Mouse (Mus musculus) hindbrain, embryonic 14.5 days (tissue): ENCODE results near the gene Cep97. TPM values are rescaled to one million over a fixed set of nuclear protein-coding genes. Genes with fewer than 3 reads are reported as not detected.

ENCODE experiments used
- polyA plus RNA-seq: library from polyadenylated mRNA; unstranded; fragments of >200 nt; fragmentation: Nextera tagmentation; extraction: Ambion mirVana; gene quantifications from 2 replicates; pipeline ENCODE4 v1.2.1, GENCODE M21; 2014

The Cep97 gene
- polyA plus RNA-seq, 1 experiment from 2014 or later = 15.6 TPM

Other genes starting within 250 kb of the Cep97 start
- gene Nfkbiz, start 96.0 kb downstream of the Cep97 start, polyA plus RNA-seq = 2.0 TPM in 2 replicates
- 1.3 and 1.9 TPM in 2 replicates for gene Nxpe3, start 39.6 kb downstream of the Cep97 start, polyA plus RNA-seq
- 493 and 568 TPM in 2 replicates for gene Rpl24, start 31.4 kb upstream of the Cep97 start, polyA plus RNA-seq
- 24.8 and 26.0 TPM in 2 replicates for gene Zbtb11, start 39.0 kb upstream of the Cep97 start, polyA plus RNA-seq
- 214 and 224 TPM in 2 replicates for gene Pcnp, start 94.9 kb upstream of the Cep97 start, polyA plus RNA-seq
- 20.9 and 21.8 TPM in 2 replicates for gene Trmt10c, start 103.0 kb upstream of the Cep97 start, polyA plus RNA-seq
- gene Senp7, start 113.5 kb upstream of the Cep97 start, polyA plus RNA-seq = 49.1 and 54.7 TPM in 2 replicates